Mouse (Mus musculus): Measurements from ENCODE around the gene Mepce.

The Mepce gene

GRCm38 (mm10) chr5:137741023-137741931 lies 46.2 kb downstream of the Mepce start, which contains the start of gene Nyap1:
Gene Nyap1 (minus strand): TSS chr5:137741607.
- peak; percentile 93 to 96 for DNase-seq (ENCODE audit: low spot score in 2 of 2)

- no peak for DNase-seq (ENCODE audit: low spot score in 2 of 2)
Observed at GRCm38 (mm10) chr5:137740506-137740905, 46.9 kb downstream of the Mepce start.

GRCm38 (mm10) chr5:137739471-137739870 lies 48.0 kb downstream of the Mepce start:
- no peak for DNase-seq (ENCODE audit: low spot score in 2 of 2)

- DNase-seq (ENCODE audit: low spot score in 2 of 2): peak in 1 of 2 experiments; percentile 47
Observed at GRCm38 (mm10) chr5:137738516-137738915, 48.9 kb downstream of the Mepce start.

GRCm38 (mm10) chr5:137737400-137737940 lies 50.0 kb downstream of the Mepce start:
- DNase-seq (ENCODE audit: low spot score in 2 of 2): no peak

GRCm38 (mm10) chr5:137734289-137735061 lies 53.0 kb downstream of the Mepce start:
- DNase-seq (ENCODE audit: low spot score in 2 of 2): no peak

GRCm38 (mm10) chr5:137733638-137734288 lies 53.7 kb downstream of the Mepce start:
- DNase-seq (ENCODE audit: low spot score in 2 of 2): no peak

All from thymus, postnatal 10 days (tissue).